Mouse (Mus musculus): ENCODE data around the gene Ikzf1. TPM values are rescaled to one million over a fixed set of nuclear protein-coding genes. Genes with fewer than 3 reads are reported as not detected.

Gene Ikzf1
- polyA plus RNA-seq (2012; rRNA removed): 3.0 and 3.1 TPM in 2 replicates

- DNase-seq (ENCODE audit: extremely low spot score in 1 of 2, low spot score in 1 of 2): no peak
Measured at GRCm38 (mm10) chr11:11684930-11685852, at the start of gene Ikzf1. Gene Ikzf1 (plus strand): TSS chr11:11685003.

GRCm38 (mm10) chr11:11644303-11644702 is 40.5 kb upstream of the Ikzf1 start:
- no peak for DNase-seq (ENCODE audit: extremely low spot score in 1 of 2, low spot score in 1 of 2)

GRCm38 (mm10) chr11:11656388-11656787 is 28.4 kb upstream of the Ikzf1 start:
- DNase-seq (ENCODE audit: extremely low spot score in 1 of 2, low spot score in 1 of 2): no peak

GRCm38 (mm10) chr11:11656995-11657530 is 27.7 kb upstream of the Ikzf1 start:
- DNase-seq (ENCODE audit: extremely low spot score in 1 of 2, low spot score in 1 of 2): no peak

- no peak for DNase-seq (ENCODE audit: extremely low spot score in 1 of 2, low spot score in 1 of 2)
Measured at GRCm38 (mm10) chr11:11657634-11658033, 27.2 kb upstream of the Ikzf1 start.

GRCm38 (mm10) chr11:11658834-11659233 is 26.0 kb upstream of the Ikzf1 start:
- no peak for DNase-seq (ENCODE audit: extremely low spot score in 1 of 2, low spot score in 1 of 2)

GRCm38 (mm10) chr11:11660651-11661050 is 24.2 kb upstream of the Ikzf1 start:
- DNase-seq (ENCODE audit: extremely low spot score in 1 of 2, low spot score in 1 of 2): no peak

GRCm38 (mm10) chr11:11667254-11667921 is 17.4 kb upstream of the Ikzf1 start:
- no peak for DNase-seq (ENCODE audit: extremely low spot score in 1 of 2, low spot score in 1 of 2)

- no peak for DNase-seq (ENCODE audit: extremely low spot score in 1 of 2, low spot score in 1 of 2)
Measured at GRCm38 (mm10) chr11:11667922-11668290, 16.9 kb upstream of the Ikzf1 start.

- no peak for DNase-seq (ENCODE audit: extremely low spot score in 1 of 2, low spot score in 1 of 2)
Measured at GRCm38 (mm10) chr11:11672974-11673373, 11.8 kb upstream of the Ikzf1 start.

- no peak for DNase-seq (ENCODE audit: extremely low spot score in 1 of 2, low spot score in 1 of 2)
Measured at GRCm38 (mm10) chr11:11675063-11675462, 9.7 kb upstream of the Ikzf1 start.

- no peak for DNase-seq (ENCODE audit: extremely low spot score in 1 of 2, low spot score in 1 of 2)
Measured at GRCm38 (mm10) chr11:11676068-11676741, 8.6 kb upstream of the Ikzf1 start.

GRCm38 (mm10) chr11:11677165-11677564 is 7.6 kb upstream of the Ikzf1 start:
- no peak for DNase-seq (ENCODE audit: extremely low spot score in 1 of 2, low spot score in 1 of 2)

- no peak for DNase-seq (ENCODE audit: extremely low spot score in 1 of 2, low spot score in 1 of 2)
Measured at GRCm38 (mm10) chr11:11678972-11679371, 5.8 kb upstream of the Ikzf1 start.

- no peak for DNase-seq (ENCODE audit: extremely low spot score in 1 of 2, low spot score in 1 of 2)
Measured at GRCm38 (mm10) chr11:11684056-11684929, 510 bp upstream of the Ikzf1 start.

GRCm38 (mm10) chr11:11685853-11686395 is 1.1 kb downstream of the Ikzf1 start:
- peak in 1 of 2 experiments; percentile 15 for DNase-seq (ENCODE audit: extremely low spot score in 1 of 2, low spot score in 1 of 2)

- no peak for DNase-seq (ENCODE audit: extremely low spot score in 1 of 2, low spot score in 1 of 2)
Measured at GRCm38 (mm10) chr11:11686569-11687051, 1.8 kb downstream of the Ikzf1 start.

- DNase-seq (ENCODE audit: extremely low spot score in 1 of 2, low spot score in 1 of 2): no peak
Measured at GRCm38 (mm10) chr11:11687551-11688185, 2.9 kb downstream of the Ikzf1 start.

GRCm38 (mm10) chr11:11688766-11689330 is 4.0 kb downstream of the Ikzf1 start:
- DNase-seq (ENCODE audit: extremely low spot score in 1 of 2, low spot score in 1 of 2): no peak
